Mouse (Mus musculus) CH12.LX (cell line): ENCODE measurements at regions not wholly inside any gene's neighbourhood (a gene's known extent, or its start where the extent isn't known, plus 50 kb on each side); places are given as distances from the start of the nearest gene placed in this dataset.

ENCODE experiments used
- DNase-seq: peaks from one replicate; pipeline ENCODE4 v3.0.0-alpha.2; 2013; ENCODE audit errors: extremely low read depth
- H3K27ac ChIP-seq: 2 replicates; pipeline ENCODE4 v1.5.1; 2012; ENCODE audit warnings: low read depth, mild to moderate bottlenecking, control low read depth, moderate library complexity; ENCODE audit not compliant: insufficient read depth
- H3K27me3 ChIP-seq: replicated peaks from 2 replicates; pipeline ENCODE3; 2012; ENCODE audit warnings: inconsistent platforms
- H3K36me3 ChIP-seq, 2 experiments: replicated peaks in 1 of 2; 2 replicates each; pipeline versions ENCODE3 to v1.6.1; 2012; ENCODE audit warnings: inconsistent platforms in 1 of 2, low read length in 1 of 2, mild to moderate bottlenecking in 1 of 2, mixed read lengths in 1 of 2, moderate library complexity in 1 of 2; ENCODE audit not compliant: control insufficient read depth in 1 of 2, insufficient read depth in 1 of 2
- H3K4me1 ChIP-seq, 2 experiments: 2 replicates each; pipeline ENCODE4 v1.6.1; 2012; ENCODE audit warnings: inconsistent platforms in 1 of 2, moderate library complexity in 1 of 2; ENCODE audit not compliant: insufficient read depth in 2 of 2, control insufficient read depth in 1 of 2
- H3K4me2 ChIP-seq: 2 replicates; pipeline ENCODE4 v1.6.1; 2012; ENCODE audit warnings: low read depth, mild to moderate bottlenecking, control low read depth; ENCODE audit not compliant: poor library complexity, insufficient read depth, severe bottlenecking
- H3K4me3 ChIP-seq, 3 experiments: fragments of 150-350 bp in 1 of 3; sonication (generic) in 1 of 3; replicated peaks in 1 of 3; 2 replicates each; pipeline versions ENCODE3 to v1.5.1; 2011 to 2012; ENCODE audit warnings: low read depth in 2 of 3, low read length in 2 of 3, mild to moderate bottlenecking in 2 of 3, moderate library complexity in 2 of 3, control low read depth in 1 of 3, improper control_type of control experiment in 1 of 3, inconsistent platforms in 1 of 3, mixed read lengths in 1 of 3; ENCODE audit not compliant: poor library complexity in 1 of 3
- H3K79me2 ChIP-seq: replicated peaks from 2 replicates; pipeline ENCODE4 v1.6.1; 2012; ENCODE audit warnings: mild to moderate bottlenecking, moderate library complexity; ENCODE audit not compliant: control insufficient read depth, poor library complexity, insufficient read depth, severe bottlenecking; ENCODE audit errors: extremely low read depth
- H3K9ac ChIP-seq: 2 replicates; pipeline ENCODE4 v1.6.1; 2012; ENCODE audit warnings: low read depth, mild to moderate bottlenecking, control low read depth, moderate library complexity; ENCODE audit not compliant: insufficient read depth
- H3K9me3 ChIP-seq: replicated peaks from 2 replicates; pipeline ENCODE3; 2012; ENCODE audit warnings: low read length, inconsistent platforms, mixed read lengths
- BHLHE40 ChIP-seq: IDR thresholded peaks from 2 replicates; pipeline ENCODE4 v1.6.1; 2011; ENCODE audit warnings: mild to moderate bottlenecking, low read depth, low read length, improper control_type of control experiment
- CHD1 ChIP-seq: IDR thresholded peaks from 2 replicates; pipeline ENCODE4 v1.6.1; 2012; ENCODE audit warnings: low read depth, low read length, improper control_type of control experiment, inconsistent platforms
- CHD2 ChIP-seq: IDR thresholded peaks from 2 replicates; pipeline ENCODE4 v1.6.1; 2011; ENCODE audit warnings: low read length, improper control_type of control experiment
- E2F4 ChIP-seq: IDR thresholded peaks from 2 replicates; pipeline ENCODE4 v1.6.1; 2011; ENCODE audit warnings: low read depth, low read length, improper control_type of control experiment; ENCODE audit not compliant: insufficient replicate concordance
- ETS1 ChIP-seq: conservative IDR thresholded peaks from 2 replicates; pipeline ENCODE4 v1.6.1; 2012; ENCODE audit warnings: low read depth, mild to moderate bottlenecking, inconsistent platforms, low read length, improper control_type of control experiment, moderate library complexity
- GABPA ChIP-seq: IDR thresholded peaks from 2 replicates; pipeline ENCODE4 v1.6.1; 2012; ENCODE audit warnings: low read depth, low read length, improper control_type of control experiment, inconsistent platforms; ENCODE audit not compliant: insufficient replicate concordance
- JUN ChIP-seq: IDR thresholded peaks from 2 replicates; pipeline ENCODE4 v1.6.1; 2011; ENCODE audit warnings: low read depth, mild to moderate bottlenecking, low read length, improper control_type of control experiment, moderate library complexity; ENCODE audit not compliant: insufficient read depth
- JUND ChIP-seq: conservative IDR thresholded peaks from 2 replicates; pipeline ENCODE4 v1.6.1; 2011; ENCODE audit warnings: low read depth, low read length, improper control_type of control experiment
- KAT2A ChIP-seq: IDR thresholded peaks from 2 replicates; pipeline ENCODE4 v1.6.1; 2012; ENCODE audit warnings: low read length, improper control_type of control experiment, inconsistent platforms; ENCODE audit not compliant: insufficient replicate concordance
- MAFK ChIP-seq: IDR thresholded peaks from 2 replicates; pipeline ENCODE4 v1.6.1; 2011; ENCODE audit warnings: low read length, improper control_type of control experiment; ENCODE audit not compliant: insufficient replicate concordance
- MAX ChIP-seq: IDR thresholded peaks from 2 replicates; pipeline ENCODE4 v1.6.1; 2011; ENCODE audit warnings: low read length, improper control_type of control experiment
- MAZ ChIP-seq: IDR thresholded peaks from 2 replicates; pipeline ENCODE4 v1.6.1; 2012; ENCODE audit warnings: low read depth, mild to moderate bottlenecking, inconsistent platforms, low read length, improper control_type of control experiment, moderate library complexity
- MEF2A ChIP-seq: IDR thresholded peaks from 2 replicates; pipeline ENCODE4 v1.6.1; 2014; ENCODE audit warnings: low read depth, mild to moderate bottlenecking, inconsistent platforms, low read length, improper control_type of control experiment, borderline replicate concordance
- NELFE ChIP-seq: IDR thresholded peaks from 2 replicates; pipeline ENCODE4 v1.6.1; 2011; ENCODE audit warnings: low read depth, low read length, improper control_type of control experiment
- PAX5 ChIP-seq: IDR thresholded peaks from 2 replicates; pipeline ENCODE4 v1.6.1; 2012; ENCODE audit warnings: low read length, inconsistent platforms, mixed read lengths
- POLR2AphosphoS2 ChIP-seq: IDR thresholded peaks from 2 replicates; pipeline ENCODE4 v1.6.1; 2011; ENCODE audit warnings: low read depth, low read length, improper control_type of control experiment
- RAD21 ChIP-seq: IDR thresholded peaks from 2 replicates; pipeline ENCODE4 v1.6.1; 2011; ENCODE audit warnings: low read depth, mild to moderate bottlenecking, low read length, improper control_type of control experiment, moderate library complexity
- UBTF ChIP-seq: IDR thresholded peaks from 2 replicates; pipeline ENCODE4 v1.6.1; 2012; ENCODE audit warnings: low read depth, mild to moderate bottlenecking, inconsistent platforms, low read length, improper control_type of control experiment, moderate library complexity
- USF1 ChIP-seq: IDR thresholded peaks from 2 replicates; pipeline ENCODE4 v1.6.1; 2014; ENCODE audit warnings: low read depth, mild to moderate bottlenecking, inconsistent platforms, low read length, improper control_type of control experiment
- USF2 ChIP-seq: conservative IDR thresholded peaks from 2 replicates; pipeline ENCODE4 v1.6.1; 2011; ENCODE audit warnings: low read depth, low read length, improper control_type of control experiment
- ZC3H11A ChIP-seq: IDR thresholded peaks from 2 replicates; pipeline ENCODE4 v1.6.1; 2012; ENCODE audit warnings: low read depth, mild to moderate bottlenecking, inconsistent platforms, low read length, improper control_type of control experiment
- ZKSCAN1 ChIP-seq: IDR thresholded peaks from 2 replicates; pipeline ENCODE4 v1.6.1; 2012; ENCODE audit warnings: low read depth, inconsistent platforms, low read length, improper control_type of control experiment, borderline replicate concordance
- ZNF384 ChIP-seq: IDR thresholded peaks from 2 replicates; pipeline ENCODE4 v1.6.1; 2012; ENCODE audit warnings: low read depth, low read length, improper control_type of control experiment, inconsistent platforms
- dilution Hi-C: fragments of 300-500 bp; cut with MboI; formaldehyde crosslinking; loops from 2 replicates; pipeline ENCODE4 v1.14.3; 2020; ENCODE audit warnings: low sequenced_read_pairs; ENCODE audit not compliant: extremely low pct_unique_long_range_greater_than_20kb, extremely low pct_ligation_motif_present
- in situ Hi-C: fragments of 300-500 bp; cut with MboI; formaldehyde crosslinking; loops from 3 replicates; pipeline ENCODE4 v1.14.3; 2019; ENCODE audit warnings: low sequenced_read_pairs, low pct_ligation_motif_present, low pct_unique_long_range_greater_than_20kb, mixed read lengths

DNA sequence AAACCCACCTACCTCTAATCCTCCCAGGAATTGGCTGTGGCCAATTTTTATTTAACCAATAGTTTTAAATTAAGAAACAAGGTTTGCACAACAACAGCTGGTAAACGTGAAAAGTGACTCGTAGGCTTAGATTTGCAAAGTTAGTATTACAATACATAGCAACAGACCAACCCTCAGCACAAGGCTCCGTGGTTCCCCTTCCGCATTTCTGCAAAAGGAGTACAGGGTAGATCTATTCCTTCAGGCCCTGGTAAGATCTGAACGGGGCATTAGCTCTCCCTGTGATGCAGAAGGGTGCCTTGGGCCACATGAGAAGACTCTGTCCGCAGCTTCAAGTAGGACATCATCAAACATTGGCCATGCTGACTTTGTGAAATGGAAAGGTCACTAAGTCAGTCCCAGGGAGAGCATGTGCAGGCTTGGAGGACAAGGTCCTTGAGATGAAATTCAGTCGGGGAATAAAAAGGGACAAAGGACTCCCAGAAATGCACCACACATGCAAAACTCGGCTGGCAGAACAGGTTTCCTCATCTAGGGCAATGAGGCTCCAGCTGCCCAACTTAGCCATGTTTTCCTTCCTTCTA, 75.0 kb upstream of the Armc2 start:
- no peaks in the 10 kb centered on the region for H3K27me3 ChIP-seq
- H3K79me2 ChIP-seq, result no peaks in the 10 kb centered on the region
- no peaks in the 10 kb centered on the region for H3K36me3 ChIP-seq
- no peak overlapping the region for H3K9ac ChIP-seq
- TF ChIP-seq JUND, result no peak
- no peak for TF ChIP-seq NELFE
- TF ChIP-seq USF1, result no peak
- no peak for TF ChIP-seq ETS1
- TF ChIP-seq MAX, result no peak
- TF ChIP-seq E2F4, result no peak
- TF ChIP-seq KAT2A, result no peak
- TF ChIP-seq MEF2A, result no peak
- TF ChIP-seq ZC3H11A, result no peak
- no peak for TF ChIP-seq USF2
- no peak for TF ChIP-seq BHLHE40
- TF ChIP-seq POLR2AphosphoS2, result no peak
- no peak for TF ChIP-seq CHD2
- TF ChIP-seq RAD21, result no peak
- no peak for TF ChIP-seq UBTF
- no peak for TF ChIP-seq ZNF384
- TF ChIP-seq CHD1, result no peak
- no peak for TF ChIP-seq ZKSCAN1
- no peak for TF ChIP-seq MAFK
- TF ChIP-seq MAZ, result no peak
- DNase-seq, result no peak
- no peak overlapping the region for H3K4me2 ChIP-seq
- in situ Hi-C loops, result no loop called here
- no peaks in the 10 kb centered on the region for H3K9me3 ChIP-seq
- peaks cover 0 to 12% of the 10 kb centered on the region in 2 experiments; a peak in 2 of 4 replicates for H3K4me1 ChIP-seq
- dilution Hi-C loops, result no loop called here
- no peak overlapping the region for H3K4me3 ChIP-seq
- H3K27ac ChIP-seq, result no peak overlapping the region

- H3K4me2 ChIP-seq, result no peak overlapping the region
- no peak overlapping the region for H3K27ac ChIP-seq
- in situ Hi-C loops (no loop called here), dilution Hi-C loops (no loop called here)
- DNase-seq, result no peak
- TF ChIP-seq KAT2A, result no peak
- TF ChIP-seq JUN, result no peak
- no peak for TF ChIP-seq PAX5
- TF ChIP-seq GABPA, result no peak
- no peak for TF ChIP-seq MAX
- peaks cover 0 to 12% of the 10 kb centered on the region in 2 experiments; a peak in 2 of 4 replicates for H3K4me1 ChIP-seq
- H3K79me2 ChIP-seq, result no peaks in the 10 kb centered on the region
- no peaks in the 10 kb centered on the region for H3K36me3 ChIP-seq
- H3K9me3 ChIP-seq, result no peaks in the 10 kb centered on the region
- no peaks in the 10 kb centered on the region for H3K27me3 ChIP-seq
- no peak overlapping the region for H3K9ac ChIP-seq
- no peak overlapping the region for H3K4me3 ChIP-seq
Observed at GRCm38 (mm10) chr10:42092500-42092899, 74.3 kb upstream of the Armc2 start.
